Mouse (Mus musculus): ENCODE data around the gene Tmem255b. TPM values are rescaled to one million over a fixed set of nuclear protein-coding genes. Genes with fewer than 3 reads are reported as not detected.

Gene Tmem255b
- polyA plus RNA-seq, 1 experiment from 2014 or later = 0.19 TPM

- no peak for DNase-seq (ENCODE audit: extremely low spot score, low spot score)
These were observed 70.1 kb downstream of the Tmem255b start for GRCm38 (mm10) chr8:13504894-13505674.

GRCm38 (mm10) chr8:13506849-13507248 lies 71.9 kb downstream of the Tmem255b start:
- no peak overlapping the region for H3K4me3 ChIP-seq
- no peak overlapping the region for H3K27ac ChIP-seq
- H3K27me3 ChIP-seq (ENCODE audit: poor library complexity, severe bottlenecking) = no peaks in the 10 kb centered on the region
- no peaks in the 10 kb centered on the region for H3K9me3 ChIP-seq
- no peak for DNase-seq (ENCODE audit: extremely low spot score, low spot score)
- H3K36me3 ChIP-seq (replicated peaks) = no peaks in the 10 kb centered on the region
- H3K4me1 ChIP-seq = no peaks in the 10 kb centered on the region
- WGBS = 70% methylated on average over 4 of the region's 4 CpGs

More at GRCm38 (mm10) chr8:13504894-13505674, 70.1 kb downstream of the Tmem255b start:
- Histone ChIP-seq H3K36me3 (replicated peaks) (no peaks in the 10 kb centered on the region), H3K27ac (no peak overlapping the region), H3K27me3 (ENCODE audit: poor library complexity, severe bottlenecking) (no peaks in the 10 kb centered on the region), H3K4me1 (no peaks in the 10 kb centered on the region), H3K9me3 (no peaks in the 10 kb centered on the region), H3K4me3 (no peak overlapping the region)

GRCm38 (mm10) chr8:13507284-13507937 lies 72.4 kb downstream of the Tmem255b start:
- Histone ChIP-seq H3K4me1 (no peaks in the 10 kb centered on the region), H3K27ac (no peak overlapping the region), H3K9me3 (no peaks in the 10 kb centered on the region), H3K4me3 (no peak overlapping the region), H3K36me3 (replicated peaks) (no peaks in the 10 kb centered on the region), H3K27me3 (ENCODE audit: poor library complexity, severe bottlenecking) (no peaks in the 10 kb centered on the region)
- DNase-seq (ENCODE audit: extremely low spot score, low spot score) = no peak
- 84% methylated on average over 3 of the region's 3 CpGs for WGBS

- Histone ChIP-seq H3K4me3 (no peak overlapping the region), H3K27me3 (ENCODE audit: poor library complexity, severe bottlenecking) (no peaks in the 10 kb centered on the region), H3K27ac (no peak overlapping the region), H3K9me3 (no peaks in the 10 kb centered on the region), H3K4me1 (no peaks in the 10 kb centered on the region), H3K36me3 (replicated peaks) (no peaks in the 10 kb centered on the region)
- no peak for DNase-seq (ENCODE audit: extremely low spot score, low spot score)
- WGBS = 78% methylated on average over 5 of the region's 5 CpGs
These were observed 77.0 kb downstream of the Tmem255b start for GRCm38 (mm10) chr8:13512016-13512415.

GRCm38 (mm10) chr8:13512677-13513076 lies 77.7 kb downstream of the Tmem255b start:
- no peaks in the 10 kb centered on the region for H3K4me1 ChIP-seq
- H3K27me3 ChIP-seq (ENCODE audit: poor library complexity, severe bottlenecking) = no peaks in the 10 kb centered on the region
- H3K4me3 ChIP-seq = no peak overlapping the region
- H3K27ac ChIP-seq = no peak overlapping the region
- no peak for DNase-seq (ENCODE audit: extremely low spot score, low spot score)
- H3K9me3 ChIP-seq = no peaks in the 10 kb centered on the region
- 89% methylated on average over 6 of the region's 6 CpGs for WGBS
- H3K36me3 ChIP-seq (replicated peaks) = no peaks in the 10 kb centered on the region

- no peak overlapping the region for H3K27ac ChIP-seq
- 87% methylated on average over 5 of the region's 5 CpGs for WGBS
- no peak for DNase-seq (ENCODE audit: extremely low spot score, low spot score)
- H3K36me3 ChIP-seq (replicated peaks) = no peaks in the 10 kb centered on the region
- H3K27me3 ChIP-seq (ENCODE audit: poor library complexity, severe bottlenecking) = no peaks in the 10 kb centered on the region
- no peak overlapping the region for H3K4me3 ChIP-seq
- no peaks in the 10 kb centered on the region for H3K9me3 ChIP-seq
- no peaks in the 10 kb centered on the region for H3K4me1 ChIP-seq
These were observed 78.8 kb downstream of the Tmem255b start for GRCm38 (mm10) chr8:13513556-13514370.

- Histone ChIP-seq H3K36me3 (replicated peaks) (no peaks in the 10 kb centered on the region), H3K4me3 (no peak overlapping the region), H3K27me3 (ENCODE audit: poor library complexity, severe bottlenecking) (no peaks in the 10 kb centered on the region), H3K4me1 (no peaks in the 10 kb centered on the region), H3K27ac (no peak overlapping the region), H3K9me3 (no peaks in the 10 kb centered on the region)
- 92% methylated on average over 7 of the region's 7 CpGs for WGBS
- no peak for DNase-seq (ENCODE audit: extremely low spot score, low spot score)
These were observed 81.0 kb downstream of the Tmem255b start for GRCm38 (mm10) chr8:13516011-13516442.

GRCm38 (mm10) chr8:13516728-13517127 lies 81.7 kb downstream of the Tmem255b start:
- no peak overlapping the region for H3K27ac ChIP-seq
- 88% methylated on average over 5 of the region's 5 CpGs for WGBS
- H3K4me1 ChIP-seq = no peaks in the 10 kb centered on the region
- no peaks in the 10 kb centered on the region for H3K36me3 ChIP-seq (replicated peaks)
- DNase-seq (ENCODE audit: extremely low spot score, low spot score) = no peak
- H3K4me3 ChIP-seq = no peak overlapping the region
- no peaks in the 10 kb centered on the region for H3K27me3 ChIP-seq (ENCODE audit: poor library complexity, severe bottlenecking)
- H3K9me3 ChIP-seq = no peaks in the 10 kb centered on the region

- no peak for DNase-seq (ENCODE audit: extremely low spot score, low spot score)
These were observed 82.3 kb downstream of the Tmem255b start for GRCm38 (mm10) chr8:13517284-13517781.

More at GRCm38 (mm10) chr8:13517284-13517781, 82.3 kb downstream of the Tmem255b start:
- Histone ChIP-seq H3K27me3 (ENCODE audit: poor library complexity, severe bottlenecking) (no peaks in the 10 kb centered on the region), H3K4me1 (no peaks in the 10 kb centered on the region), H3K36me3 (replicated peaks) (no peaks in the 10 kb centered on the region), H3K9me3 (no peaks in the 10 kb centered on the region), H3K27ac (no peak overlapping the region), H3K4me3 (no peak overlapping the region)
- 90% methylated on average over 6 of the region's 6 CpGs for WGBS

Other genes with a start within 250 kb of the Tmem255b start
- gene Grtp1, start 234.6 kb upstream of the Tmem255b start, polyA plus RNA-seq (2016; fragmentation: Nextera tagmentation; extraction: Ambion mirVana) = 19.5 and 21.5 TPM in 2 replicates
- gene Adprhl1, start 181.0 kb upstream of the Tmem255b start, polyA plus RNA-seq (2016; fragmentation: Nextera tagmentation; extraction: Ambion mirVana) = 0.16 TPM in 1 of 2 replicates, not detected in the other
- 24.6 and 26.9 TPM in 2 replicates for gene Dcun1d2, start 147.1 kb upstream of the Tmem255b start, polyA plus RNA-seq (2016; fragmentation: Nextera tagmentation; extraction: Ambion mirVana)
- 34.0 and 34.5 TPM in 2 replicates for gene Tmco3, start 147.0 kb upstream of the Tmem255b start, polyA plus RNA-seq (2016; fragmentation: Nextera tagmentation; extraction: Ambion mirVana)
- gene Tfdp1, start 96.4 kb upstream of the Tmem255b start, polyA plus RNA-seq (2016; fragmentation: Nextera tagmentation; extraction: Ambion mirVana) = 208 and 215 TPM in 2 replicates
- gene Atp4b, start 38.4 kb upstream of the Tmem255b start, polyA plus RNA-seq (2016; fragmentation: Nextera tagmentation; extraction: Ambion mirVana) = 0.10 TPM in 1 of 2 replicates, not detected in the other
- 0.04 TPM in 2 replicates for gene Grk1, start 30.1 kb upstream of the Tmem255b start, polyA plus RNA-seq (2016; fragmentation: Nextera tagmentation; extraction: Ambion mirVana)
- gene Gas6, start 59.3 kb downstream of the Tmem255b start, polyA plus RNA-seq (2016; fragmentation: Nextera tagmentation; extraction: Ambion mirVana) = 6.1 and 7.6 TPM in 2 replicates
- not detected in 2 replicates for gene 1700029H14Rik, start 127.3 kb downstream of the Tmem255b start, polyA plus RNA-seq (2016; fragmentation: Nextera tagmentation; extraction: Ambion mirVana)
- 24.8 and 27.2 TPM in 2 replicates for gene Rasa3, start 242.4 kb downstream of the Tmem255b start, polyA plus RNA-seq (2016; fragmentation: Nextera tagmentation; extraction: Ambion mirVana)